Mouse (Mus musculus) right cerebral cortex, postnatal 14 days (tissue): ENCODE measurements around the gene Fn3krp.

ENCODE experiments used
- DNase-seq: peaks from one replicate; pipeline ENCODE4 v3.0.0; 2022

Fn3krp gene

DNA sequence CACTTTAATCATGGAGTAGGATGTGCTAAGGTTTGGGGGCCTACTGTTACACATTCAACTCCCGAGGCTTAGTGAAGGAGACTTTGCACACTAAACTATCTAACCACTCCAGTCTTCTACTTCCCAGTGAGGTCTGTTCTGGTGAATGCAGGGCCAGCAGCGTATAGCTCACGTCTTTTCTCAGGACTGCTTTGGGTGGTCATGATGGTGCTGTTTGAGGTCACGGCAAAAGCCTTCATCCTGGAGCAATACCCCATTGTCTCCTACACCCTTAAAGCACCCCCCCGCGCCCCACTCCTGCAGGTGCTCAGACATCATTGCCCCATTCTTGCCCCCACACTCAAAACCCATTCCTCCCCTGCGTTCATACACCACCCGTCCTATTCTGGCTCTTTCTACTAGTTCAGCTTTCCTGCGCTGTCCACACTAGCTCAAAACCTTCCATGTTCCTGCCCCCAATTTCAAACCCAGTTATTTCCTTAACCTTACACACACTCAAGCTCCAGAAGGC is 30.1 kb downstream of the Fn3krp start:
- no peak for DNase-seq

DNA sequence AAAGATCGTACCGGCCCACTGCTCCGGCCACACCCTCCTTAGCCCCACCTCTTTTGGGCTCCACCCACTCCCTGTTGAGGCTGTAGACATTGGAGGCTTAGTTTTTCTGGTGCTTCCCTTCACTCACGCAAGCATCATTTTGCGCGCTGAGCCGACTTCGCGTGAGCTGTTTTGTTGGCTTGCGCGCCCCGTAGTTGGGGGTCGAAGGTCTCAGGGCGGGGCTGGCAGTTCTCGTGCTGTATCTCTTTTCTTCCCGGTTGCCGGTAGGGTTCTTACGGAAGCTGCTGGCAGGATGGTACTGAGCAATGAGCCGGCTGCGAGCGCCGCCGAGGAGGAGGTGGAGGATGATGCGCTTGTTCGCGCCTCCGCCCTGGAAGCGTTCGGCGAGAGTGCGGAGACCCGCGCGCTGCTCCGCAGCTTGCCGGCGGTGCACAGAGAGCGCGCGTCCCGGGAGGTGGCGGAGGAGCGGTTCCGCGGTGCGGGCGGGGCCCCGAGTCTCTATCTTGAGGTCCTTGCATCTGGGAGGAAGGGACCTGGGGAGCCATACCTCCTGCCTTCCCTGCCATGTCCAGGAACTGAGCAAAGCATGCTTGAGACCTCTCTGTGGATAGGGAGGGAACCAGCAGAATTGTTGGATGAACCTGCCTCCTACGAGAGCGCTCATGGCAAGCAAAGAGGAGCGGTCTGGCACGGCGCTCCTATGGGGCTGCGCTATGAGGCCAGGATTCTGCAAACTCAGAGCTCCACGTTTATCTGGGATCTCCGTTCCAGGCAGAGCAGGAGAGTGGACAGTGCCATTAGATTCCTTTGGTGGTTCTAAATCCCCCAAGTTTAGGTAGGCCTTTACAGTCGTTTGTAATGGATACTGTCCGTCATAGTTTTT is 30.8 kb downstream of the Fn3krp start, which contains the start of gene Tbcd:
Gene Tbcd (plus strand): TSS at position 197 of the 883 bp plus-strand sequence.
- DNase-seq, result peak; percentile 94

DNA sequence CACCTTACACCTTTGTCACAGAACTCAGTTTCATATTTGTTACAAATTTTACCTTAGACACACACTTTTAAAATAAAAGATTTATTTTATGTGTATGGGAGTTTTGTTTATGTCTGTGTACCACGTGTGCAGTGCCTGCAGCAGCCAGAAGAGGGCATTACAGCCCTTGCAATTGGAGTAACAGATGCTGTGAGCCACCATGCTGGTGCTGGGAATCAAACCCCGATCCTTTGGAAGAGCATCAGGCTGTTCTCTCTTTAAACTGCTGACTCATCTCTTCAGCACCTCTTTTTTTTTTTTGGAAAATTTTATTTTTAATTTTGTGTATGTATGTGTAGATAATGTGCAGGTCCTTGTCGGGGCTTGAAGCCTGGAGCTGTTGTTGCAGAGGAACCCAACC is 36.7 kb downstream of the Fn3krp start:
- DNase-seq, result no peak

DNA sequence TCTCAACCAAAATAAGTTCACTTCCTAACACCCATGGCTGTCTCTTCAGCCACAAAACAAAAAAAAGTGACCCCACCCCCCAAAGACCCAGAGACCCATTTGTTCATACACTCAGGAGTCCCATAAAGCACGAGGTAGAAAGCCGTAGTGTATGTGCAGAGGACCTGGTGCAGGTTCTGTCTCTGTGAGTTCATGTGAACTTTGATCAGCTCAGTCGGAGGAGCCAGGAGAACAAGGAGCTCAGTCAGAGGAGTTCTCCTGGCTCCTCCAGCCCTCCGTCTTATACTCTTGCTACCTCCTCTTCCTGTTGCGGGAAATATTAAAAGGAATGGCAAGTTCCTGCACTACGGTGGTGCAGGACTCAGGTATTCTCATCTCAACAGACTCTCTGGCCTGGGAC is 46.2 kb downstream of the Fn3krp start:
- DNase-seq, result no peak

DNA sequence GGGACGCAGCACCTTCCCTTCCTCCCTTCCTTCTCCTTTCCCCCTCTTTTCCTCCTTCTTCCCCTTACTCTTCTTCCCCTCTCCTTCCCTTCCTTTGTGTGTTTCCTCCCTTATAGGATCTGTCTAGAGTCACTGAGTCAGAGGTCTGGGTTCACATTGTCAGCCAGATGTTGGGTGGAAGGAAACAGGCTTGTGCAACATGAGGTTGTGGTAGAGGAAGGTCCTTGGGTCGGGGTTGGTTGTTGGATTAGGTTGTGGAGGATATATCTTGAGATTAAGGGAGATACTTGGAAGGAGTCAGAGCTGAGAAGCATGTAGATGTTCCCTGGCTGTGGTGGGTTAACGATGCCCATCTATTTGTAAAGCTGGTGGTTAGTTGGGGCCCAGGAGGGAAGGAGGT is 53.6 kb downstream of the Fn3krp start:
- DNase-seq, result no peak

DNA sequence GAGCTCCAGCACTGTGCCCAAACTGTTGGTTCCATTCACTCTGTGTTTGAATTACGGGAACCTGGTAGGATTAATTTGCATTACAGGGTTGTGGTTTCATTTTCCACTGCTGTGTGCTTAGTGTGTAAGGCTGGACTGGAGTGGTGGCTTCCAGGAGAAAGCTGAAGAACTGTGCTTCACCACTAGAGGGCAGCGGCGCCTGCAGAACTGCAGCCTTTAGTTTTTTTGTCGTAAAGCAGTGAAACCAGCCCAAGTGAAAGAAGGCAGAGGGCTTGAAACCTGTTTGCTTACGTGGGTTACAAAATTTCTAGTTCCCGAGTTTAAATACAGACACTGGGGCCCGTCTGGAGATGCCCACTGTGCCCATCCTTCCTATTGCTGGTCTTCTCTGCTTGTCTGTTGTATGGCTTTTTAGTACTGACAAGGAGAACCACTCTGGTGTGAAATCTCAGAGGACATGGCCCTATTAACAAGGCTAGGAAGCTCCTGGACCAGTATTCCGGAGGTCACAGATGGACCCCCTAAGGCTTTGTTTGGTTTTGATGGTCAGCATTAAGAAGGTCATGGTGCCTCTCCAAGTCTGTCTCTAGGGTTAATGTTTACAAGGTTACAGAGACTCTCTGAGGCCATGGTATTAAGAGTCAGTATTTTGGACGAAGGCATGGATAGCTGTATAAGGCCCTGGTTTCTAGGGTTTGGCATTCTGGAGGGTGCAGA is 54.7 kb downstream of the Fn3krp start:
- DNase-seq, result peak; percentile 85

DNA sequence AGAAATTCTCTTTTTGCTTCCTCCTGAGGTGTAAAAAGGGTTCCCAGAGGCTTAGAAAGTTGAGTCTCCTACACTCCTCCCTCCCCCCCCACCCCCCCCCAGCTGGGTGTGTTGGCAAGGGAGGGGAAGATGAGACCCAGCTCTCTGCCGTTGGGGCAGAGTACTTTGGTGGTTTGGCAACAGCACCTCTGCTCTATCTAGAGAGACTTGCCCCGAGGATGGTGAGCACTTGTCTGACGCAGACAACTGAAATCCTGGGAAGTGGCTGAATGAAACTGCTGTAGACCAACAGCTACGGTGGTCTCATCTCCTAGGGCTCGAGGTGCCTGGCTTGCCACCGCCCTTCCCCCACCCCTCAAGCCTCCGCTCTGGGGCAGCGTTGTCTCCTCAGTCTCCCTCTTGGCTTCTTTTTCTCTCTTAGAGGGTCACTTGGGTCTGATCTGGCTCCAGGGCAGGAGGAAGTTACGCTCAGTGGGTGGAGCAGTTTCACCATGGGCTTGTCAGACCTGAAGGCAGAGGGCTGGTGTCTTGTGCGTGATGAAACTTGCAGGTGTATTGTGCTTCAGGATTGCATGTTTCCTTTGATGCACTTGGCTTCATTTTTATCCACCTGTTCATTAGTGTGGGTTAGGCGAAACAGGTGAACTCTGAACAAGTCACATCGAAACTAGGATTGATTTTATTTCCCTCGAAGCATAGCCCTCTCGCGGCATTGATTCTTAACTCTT is 58.4 kb downstream of the Fn3krp start:
- DNase-seq, result no peak
